Mouse (Mus musculus) mature B cell (primary cell): ENCODE measurements around the gene Tsg101.

Experiments
- in situ Hi-C: fragments of 300-500 bp; cut with MboI; formaldehyde crosslinking; loops from 2 replicates; pipeline ENCODE4 v1.14.3; 2019

Gene Tsg101

GRCm38 (mm10) chr7:46877255-46877654, 42.5 kb downstream of the Tsg101 start:
- in situ Hi-C loops: no loop called here

- in situ Hi-C loops: no loop called here
Observed at GRCm38 (mm10) chr7:46876841-46877240, 42.9 kb downstream of the Tsg101 start.

GRCm38 (mm10) chr7:46871988-46872387, 47.8 kb downstream of the Tsg101 start:
- in situ Hi-C loops: no loop called here

DNA sequence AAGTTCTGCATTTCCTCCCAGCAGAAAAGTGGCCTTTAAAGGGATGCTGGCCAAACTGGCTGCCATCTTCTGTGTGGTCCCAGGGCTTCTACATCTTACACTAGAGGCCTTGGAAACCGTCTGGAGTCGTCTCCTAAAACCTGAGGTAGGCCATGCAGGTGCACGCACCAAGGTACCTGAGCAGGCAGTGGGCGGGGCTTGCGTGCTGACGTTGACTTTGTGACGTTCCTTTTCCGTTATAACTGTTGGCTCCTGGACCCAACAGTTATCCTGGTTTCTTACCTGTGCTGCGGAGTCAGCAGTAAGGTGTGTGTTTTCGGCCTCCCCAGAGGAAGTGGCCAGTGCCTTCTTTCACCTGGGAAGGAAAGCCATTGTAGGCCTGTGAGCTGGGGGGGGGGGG, 58.8 kb downstream of the Tsg101 start, which contains the start of gene Ldhc:
TSS of gene Ldhc (plus strand) at position 208 of the 400 bp plus-strand sequence.
- in situ Hi-C loops: no loop called here

- in situ Hi-C loops: no loop called here
Observed at GRCm38 (mm10) chr7:46859031-46859430, 60.7 kb downstream of the Tsg101 start.

- in situ Hi-C loops: no loop called here
Observed at GRCm38 (mm10) chr7:46857436-46857835, 62.3 kb downstream of the Tsg101 start.

GRCm38 (mm10) chr7:46855866-46856560, 63.8 kb downstream of the Tsg101 start:
- in situ Hi-C loops: no loop called here

- in situ Hi-C loops: no loop called here
Observed at GRCm38 (mm10) chr7:46853365-46853764, 66.4 kb downstream of the Tsg101 start.

DNA sequence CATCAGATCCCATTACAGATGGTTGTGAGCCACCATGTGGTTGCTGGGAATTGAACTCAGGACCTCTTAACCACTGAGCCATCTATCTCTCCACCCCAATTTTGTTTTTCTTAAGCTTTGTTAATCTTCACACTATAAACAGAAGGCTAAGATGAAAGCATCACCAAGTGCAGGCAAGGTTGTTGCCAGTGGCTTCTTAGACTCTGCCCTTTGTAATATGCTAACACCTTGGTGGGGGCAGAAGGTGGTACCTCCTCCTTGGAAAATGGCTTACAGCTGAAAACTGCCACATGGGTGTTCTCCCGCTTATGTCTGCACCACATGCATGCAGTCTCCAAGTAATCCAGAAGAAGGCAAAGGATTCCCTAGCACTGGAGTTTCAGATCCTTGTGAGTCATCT, 67.1 kb downstream of the Tsg101 start:
- in situ Hi-C loops: no loop called here

GRCm38 (mm10) chr7:46851026-46851425, 68.7 kb downstream of the Tsg101 start:
- in situ Hi-C loops: no loop called here

- in situ Hi-C loops: no loop called here
Observed at GRCm38 (mm10) chr7:46849287-46849686, 70.5 kb downstream of the Tsg101 start.

DNA sequence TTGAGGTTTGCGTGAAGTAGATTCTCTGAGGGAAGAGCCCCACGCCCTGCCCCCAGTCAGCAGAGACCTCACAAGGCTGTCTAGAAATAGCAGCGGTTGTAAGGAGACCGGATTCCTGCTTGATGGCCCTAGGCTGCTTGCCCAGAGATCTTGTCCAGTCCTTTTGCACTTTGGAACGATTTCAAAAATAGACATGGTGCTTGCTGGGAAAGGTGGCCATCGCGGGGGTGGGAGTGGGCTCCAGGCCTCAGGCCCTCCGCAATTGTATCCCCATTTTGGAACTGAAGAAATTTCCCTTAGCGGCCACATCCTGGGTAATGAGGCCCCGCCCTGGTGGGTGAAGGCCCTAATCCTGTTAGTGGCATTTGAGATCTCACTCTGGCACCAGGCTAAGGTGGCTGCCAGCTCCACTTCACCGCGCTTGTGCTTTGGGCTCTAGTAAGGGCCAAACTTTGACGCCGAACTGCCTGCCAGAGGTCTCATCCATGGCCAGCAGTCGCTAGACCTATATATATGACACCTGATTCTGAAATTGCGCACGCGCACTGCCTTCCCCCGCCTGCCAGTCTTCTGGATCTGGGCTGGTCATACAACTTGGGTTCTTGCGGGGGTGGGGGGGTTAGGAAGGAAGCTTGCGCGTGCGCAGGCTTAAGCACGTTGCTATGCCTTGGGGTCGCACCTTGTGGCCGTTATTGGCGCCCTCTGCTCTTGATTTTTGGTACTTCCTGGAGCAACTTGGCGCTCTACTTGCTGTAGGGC, 73.1 kb downstream of the Tsg101 start:
- in situ Hi-C loops: no loop called here

DNA sequence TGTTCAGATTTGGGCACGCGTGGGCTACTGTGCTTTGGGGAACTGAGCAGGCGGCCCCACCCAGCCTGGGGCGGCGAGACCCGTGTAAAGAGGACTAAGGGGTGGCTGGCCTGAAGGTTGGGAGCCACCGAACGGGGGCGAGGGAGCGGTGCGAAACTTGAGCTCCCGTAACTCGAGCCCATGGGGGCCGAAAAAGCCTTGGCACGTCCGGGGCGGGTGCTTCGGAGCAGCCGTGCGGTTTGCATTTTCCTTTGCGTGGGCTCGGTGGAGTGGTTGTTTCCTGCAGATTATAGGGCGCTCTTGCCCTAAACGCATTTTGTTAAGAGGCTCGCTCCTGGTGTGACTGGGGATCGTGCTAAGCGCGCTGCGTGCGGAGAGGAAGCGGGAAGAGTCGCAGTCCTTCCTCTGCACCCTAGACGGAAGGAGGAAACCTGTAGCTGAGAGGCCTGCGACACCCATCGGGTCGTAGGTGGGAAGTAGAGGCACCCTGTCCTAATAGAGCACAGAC, 73.7 kb downstream of the Tsg101 start:
- in situ Hi-C loops: no loop called here

DNA sequence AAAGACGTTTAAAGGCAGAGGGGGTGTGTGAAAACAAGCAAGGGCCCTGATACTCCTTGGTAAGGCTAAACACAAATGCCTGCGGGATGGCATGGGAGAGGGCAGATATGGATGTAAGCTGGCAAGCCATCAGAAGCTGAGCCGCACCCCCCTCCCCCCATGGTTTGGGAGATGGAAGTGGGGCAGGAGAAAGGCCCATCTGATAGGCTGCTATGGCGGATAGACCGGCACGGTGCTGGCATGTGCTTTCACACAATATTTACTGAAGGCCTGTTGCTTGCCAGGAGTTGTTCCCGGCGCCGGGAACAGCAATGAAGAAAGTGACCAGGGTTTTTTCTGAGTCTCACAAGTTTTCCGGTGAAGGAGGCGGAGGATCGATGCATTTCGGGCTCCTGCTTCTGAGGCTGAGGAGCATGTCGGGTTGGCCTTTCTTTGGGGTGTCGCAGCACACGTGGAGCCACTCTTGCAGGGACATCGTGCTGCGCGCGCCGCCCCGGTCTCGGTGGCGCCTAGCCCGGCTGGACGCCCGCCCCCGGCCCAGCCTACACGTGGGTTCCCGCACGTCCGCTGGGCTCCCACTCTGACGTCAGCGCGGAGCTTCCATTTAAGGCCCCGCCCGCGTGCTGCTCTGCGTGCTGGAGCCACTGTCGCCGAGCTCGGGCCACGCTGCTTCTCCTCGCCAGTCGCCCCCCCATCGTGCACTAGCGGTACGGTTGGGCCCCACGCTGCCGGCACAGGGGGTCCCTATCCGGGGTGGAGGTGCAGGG, 74.4 kb downstream of the Tsg101 start:
- in situ Hi-C loops: no loop called here

- in situ Hi-C loops: no loop called here
Observed at GRCm38 (mm10) chr7:46843576-46843975, 76.2 kb downstream of the Tsg101 start.

DNA sequence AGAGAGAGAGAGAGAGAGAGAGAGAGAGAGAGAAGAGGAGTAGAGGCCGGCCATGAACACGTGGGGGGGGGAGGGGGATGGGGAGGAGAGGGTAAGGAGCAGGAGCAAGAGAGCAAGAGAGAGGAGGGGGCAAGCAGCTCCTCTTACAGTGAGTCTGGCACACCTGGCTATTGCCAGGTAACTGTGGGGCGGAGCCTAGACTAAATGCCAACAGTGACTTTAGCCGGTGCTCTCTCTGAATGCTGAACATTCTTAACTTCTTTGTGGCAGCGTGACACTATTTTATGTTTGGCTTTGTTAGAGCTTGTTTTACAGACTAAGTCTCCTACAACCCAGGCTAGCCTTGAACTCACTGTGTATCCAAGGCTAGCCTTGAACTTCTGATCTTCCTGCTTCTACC, 77.5 kb downstream of the Tsg101 start:
- in situ Hi-C loops: no loop called here

- in situ Hi-C loops: no loop called here
Observed at GRCm38 (mm10) chr7:46840787-46841525, 78.8 kb downstream of the Tsg101 start, which contains the start of gene Ldha. Ldha (plus strand) TSS chr7:46841475.

DNA sequence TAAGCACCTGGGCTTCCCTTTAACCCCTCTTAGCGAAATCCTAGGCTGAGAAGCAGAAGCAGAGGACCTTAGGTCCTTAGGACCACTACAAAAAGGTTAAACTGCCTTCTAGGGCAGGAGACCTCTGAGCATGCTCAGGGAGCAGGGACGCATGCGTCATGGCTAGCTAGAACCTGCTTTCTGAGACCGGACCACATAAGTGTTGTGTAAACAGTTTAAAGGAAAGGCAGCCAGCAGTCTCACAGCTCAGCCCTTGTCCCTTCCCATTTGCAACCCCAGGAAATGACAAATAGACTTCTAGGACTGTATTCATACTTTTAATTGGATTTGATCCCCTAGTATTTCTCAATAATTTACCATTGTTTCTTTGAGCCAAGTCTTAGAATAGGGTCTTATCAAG, 79.4 kb downstream of the Tsg101 start:
- in situ Hi-C loops: no loop called here

GRCm38 (mm10) chr7:46839861-46840260, 79.9 kb downstream of the Tsg101 start:
- in situ Hi-C loops: no loop called here

DNA sequence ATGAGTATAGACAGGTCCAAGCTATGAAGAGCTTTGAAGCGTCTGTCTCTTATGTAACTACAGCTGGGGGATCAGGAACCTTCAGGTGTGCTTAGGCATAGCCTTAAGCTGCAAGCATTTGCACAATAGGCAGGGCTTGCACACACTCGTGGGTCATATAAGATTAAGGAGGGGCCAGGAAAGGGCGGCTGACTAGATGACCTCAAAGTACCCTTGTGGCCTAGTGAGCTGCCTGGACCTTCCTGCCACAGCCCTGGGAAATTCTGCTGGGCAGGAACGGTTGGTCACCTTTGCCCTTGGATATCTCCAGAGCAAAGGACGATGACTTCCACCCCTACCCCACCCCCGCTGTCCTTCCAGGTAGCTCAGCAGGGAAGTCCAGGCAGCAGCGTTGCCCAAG, 80.3 kb downstream of the Tsg101 start:
- in situ Hi-C loops: no loop called here
